Mouse (Mus musculus) thymus, adult 2 months (tissue): ENCODE data around the gene Ppa2.

Experiments
- CTCF ChIP-seq: fragments of 200-500 bp; IDR thresholded peaks from 2 replicates; pipeline ENCODE4 v1.5.1; 2012; ENCODE audit warnings: mild to moderate bottlenecking, control low read depth, low read length, moderate library complexity, borderline replicate concordance; ENCODE audit not compliant: control insufficient read depth, poor library complexity, insufficient read depth; ENCODE audit errors: extremely low read depth
- POLR2A ChIP-seq: fragments of 200-500 bp; IDR thresholded peaks from 2 replicates; pipeline ENCODE4 v1.6.1; 2012; ENCODE audit warnings: mild to moderate bottlenecking, low read length, control low read depth, moderate library complexity; ENCODE audit not compliant: control insufficient read depth, poor library complexity, insufficient read depth; ENCODE audit errors: extremely low read depth

- TF ChIP-seq POLR2A (no peak), CTCF (no peak)
These were observed 68.3 kb downstream of the Ppa2 start for GRCm38 (mm10) chr3:133378174-133378573.
